Mouse (Mus musculus): ENCODE measurements at regions not wholly inside any gene's neighbourhood (a gene's known extent, or its start where the extent isn't known, plus 50 kb on each side); places are given as distances from the start of the nearest gene placed in this dataset.
"Not testable (repeated sequence)": the region's sequence is repeated elsewhere in the genome, so short reads cannot be mapped to it uniquely, and the experiment has no call there.

DNA sequence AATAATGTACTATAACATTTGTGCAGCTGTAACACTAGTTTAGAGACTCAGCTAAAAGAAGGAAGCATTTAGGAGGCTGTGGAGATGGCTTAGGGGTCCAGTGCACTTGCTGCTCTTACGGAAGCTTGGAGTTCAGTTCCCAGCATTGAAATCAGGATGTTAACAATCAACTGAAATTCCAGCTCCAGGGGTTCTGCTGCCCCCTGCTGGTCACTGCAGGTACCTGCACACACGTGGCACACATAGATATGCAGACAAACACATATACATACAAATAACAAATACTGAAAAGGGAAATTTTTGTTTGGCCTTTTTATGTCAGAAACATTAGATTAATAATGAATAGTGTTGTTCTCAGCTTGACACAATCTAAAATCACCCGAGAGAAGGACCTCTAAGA lies 322.5 kb downstream of the Ajap1 start:
- DNase-seq (ENCODE audit: low read depth, low spot score), result peak; percentile 53

DNA sequence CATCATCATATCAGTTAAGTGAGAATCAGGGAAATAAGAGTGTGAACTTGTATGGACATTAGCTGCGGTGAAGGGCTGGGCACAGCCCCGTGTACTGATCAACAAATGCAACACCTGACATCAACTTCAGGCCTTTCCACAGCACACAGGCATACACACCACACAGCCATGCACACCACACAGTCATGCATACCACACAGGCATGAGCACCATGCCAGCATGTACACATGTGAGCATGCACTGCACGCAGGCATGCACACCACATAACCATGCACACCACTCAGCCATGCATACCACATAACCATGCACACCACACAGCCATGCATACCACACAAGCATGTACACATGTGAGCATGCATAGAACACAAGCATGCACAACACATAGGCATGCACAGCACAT lies 325.0 kb downstream of the Ajap1 start:
- DNase-seq (ENCODE audit: low read depth, low spot score), result no peak

DNA sequence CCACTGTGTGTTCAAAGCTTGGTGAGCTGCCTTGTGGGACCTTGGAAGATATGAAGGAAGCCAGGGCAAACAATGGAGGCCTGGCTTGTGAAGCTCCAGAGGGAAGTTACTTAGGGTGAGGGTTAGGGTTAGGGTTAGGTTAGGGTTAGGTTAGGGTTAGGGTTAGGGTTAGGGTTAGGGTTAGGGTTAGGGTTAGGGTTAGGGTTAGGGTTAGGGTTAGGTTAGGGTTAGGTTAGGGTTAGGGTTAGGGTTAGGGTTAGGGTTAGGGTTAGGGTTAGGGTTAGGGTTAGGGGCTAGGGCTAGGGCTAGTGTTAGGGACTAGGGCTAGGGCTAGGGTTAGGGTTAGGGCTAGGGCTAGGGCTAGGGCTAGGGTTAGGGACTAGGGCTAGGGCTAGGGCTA lies 329.7 kb downstream of the Ajap1 start:
- not testable (repeated sequence) for DNase-seq (ENCODE audit: low read depth, low spot score)

DNA sequence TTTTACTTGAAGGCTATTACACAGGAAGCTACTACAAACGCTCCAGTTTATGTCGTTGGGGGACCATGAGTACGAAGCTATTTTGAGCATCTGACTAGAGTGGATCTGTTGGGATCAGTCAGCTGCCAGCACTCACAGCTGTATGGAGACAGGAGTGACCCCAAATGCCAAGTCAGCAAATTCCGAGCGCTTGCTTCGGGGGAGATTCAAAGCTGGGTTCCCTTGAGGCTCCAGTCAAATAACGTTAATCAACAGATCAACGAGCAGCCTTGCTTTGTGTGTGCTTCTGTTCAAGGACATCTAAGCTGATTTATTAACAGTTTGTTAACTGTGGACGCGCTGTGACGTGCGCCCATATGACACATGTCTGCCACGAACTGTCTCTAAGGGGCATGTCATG lies 349.5 kb downstream of the Ajap1 start:
- no peak for DNase-seq (ENCODE audit: low read depth, low spot score)

DNA sequence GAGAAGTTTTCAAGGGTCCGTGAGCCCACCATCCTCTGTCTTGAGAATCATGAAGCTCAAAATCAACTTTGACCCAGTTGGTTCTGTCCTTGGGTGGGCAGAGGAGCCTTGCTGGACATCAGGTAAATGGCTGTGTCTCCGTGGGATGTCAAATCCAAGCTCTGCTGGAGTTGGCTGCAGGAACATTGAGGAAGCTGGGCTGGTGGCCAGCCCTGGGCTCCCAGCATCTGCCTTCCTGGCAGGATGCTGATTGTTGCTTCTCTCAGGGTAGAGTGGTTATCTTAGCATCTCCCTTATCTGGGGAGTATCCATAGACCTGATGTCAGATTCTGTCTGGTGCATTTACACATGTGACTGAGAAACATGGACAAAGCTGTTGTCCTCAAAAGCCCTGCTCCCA lies 353.3 kb downstream of the Ajap1 start:
- DNase-seq (ENCODE audit: low read depth, low spot score), result no peak

DNA sequence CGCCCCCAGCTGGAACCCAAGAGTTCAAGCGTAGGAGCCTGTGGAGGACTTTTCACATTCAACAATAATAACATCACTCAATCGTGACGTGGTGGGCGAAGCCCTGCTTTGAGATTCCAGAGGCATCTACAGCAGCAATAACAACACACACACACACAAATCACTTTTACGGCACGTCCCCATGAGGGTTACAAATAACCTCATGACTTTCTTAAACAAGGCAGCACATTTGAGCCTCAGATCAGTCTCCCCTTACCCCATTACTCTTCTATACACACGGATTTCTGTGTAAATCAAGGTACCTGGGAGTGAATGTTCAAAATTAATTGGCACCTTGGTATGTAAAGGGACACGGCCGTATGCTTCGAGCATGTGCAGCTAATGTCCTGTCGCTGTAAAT lies 354.4 kb downstream of the Ajap1 start:
- no peak for DNase-seq (ENCODE audit: low read depth, low spot score)

DNA sequence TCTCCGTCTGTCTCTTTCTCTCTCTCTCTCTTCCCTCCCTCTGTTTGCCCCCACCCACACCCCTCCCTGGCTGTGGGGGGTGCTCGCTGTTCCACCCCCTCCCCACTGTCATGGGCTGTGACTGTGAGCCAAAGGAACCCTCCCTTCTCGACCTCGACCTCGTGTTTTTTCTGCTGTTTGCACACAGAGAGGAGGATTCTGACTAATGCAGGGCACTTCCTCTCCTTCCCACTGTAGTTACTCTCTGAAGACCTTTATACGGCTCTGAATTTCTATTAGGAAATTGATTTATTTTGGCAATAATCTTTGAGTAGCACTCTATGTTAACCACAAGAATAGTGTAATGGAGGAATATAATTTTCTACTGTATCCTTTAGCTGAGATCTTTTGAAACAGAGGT lies 362.1 kb downstream of the Ajap1 start:
- no peak for DNase-seq (ENCODE audit: low read depth, low spot score)

DNA sequence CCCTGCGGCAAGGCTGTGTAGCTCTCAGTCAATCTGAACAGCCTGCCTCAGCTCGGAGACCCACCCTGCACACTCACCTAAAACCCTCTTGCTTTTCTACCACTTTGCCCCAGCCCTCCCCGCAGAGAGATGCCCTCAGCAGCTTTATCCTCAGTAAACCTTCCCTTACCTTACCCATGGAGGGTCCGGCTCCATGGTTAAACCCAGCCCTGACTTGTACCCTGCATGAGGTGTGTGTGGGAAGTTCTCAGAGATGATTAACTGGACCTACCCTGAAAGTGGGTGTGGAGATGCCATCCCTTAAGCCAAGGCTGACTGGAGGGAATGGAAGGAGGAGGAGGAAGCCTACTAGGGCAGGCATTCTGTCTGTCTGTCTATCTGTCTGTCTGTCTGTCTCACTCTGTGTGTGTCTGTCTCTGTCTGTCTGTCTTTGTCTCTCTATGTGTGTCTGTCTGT lies 362.9 kb downstream of the Ajap1 start:
- no peak for DNase-seq (ENCODE audit: low read depth, low spot score)

DNA sequence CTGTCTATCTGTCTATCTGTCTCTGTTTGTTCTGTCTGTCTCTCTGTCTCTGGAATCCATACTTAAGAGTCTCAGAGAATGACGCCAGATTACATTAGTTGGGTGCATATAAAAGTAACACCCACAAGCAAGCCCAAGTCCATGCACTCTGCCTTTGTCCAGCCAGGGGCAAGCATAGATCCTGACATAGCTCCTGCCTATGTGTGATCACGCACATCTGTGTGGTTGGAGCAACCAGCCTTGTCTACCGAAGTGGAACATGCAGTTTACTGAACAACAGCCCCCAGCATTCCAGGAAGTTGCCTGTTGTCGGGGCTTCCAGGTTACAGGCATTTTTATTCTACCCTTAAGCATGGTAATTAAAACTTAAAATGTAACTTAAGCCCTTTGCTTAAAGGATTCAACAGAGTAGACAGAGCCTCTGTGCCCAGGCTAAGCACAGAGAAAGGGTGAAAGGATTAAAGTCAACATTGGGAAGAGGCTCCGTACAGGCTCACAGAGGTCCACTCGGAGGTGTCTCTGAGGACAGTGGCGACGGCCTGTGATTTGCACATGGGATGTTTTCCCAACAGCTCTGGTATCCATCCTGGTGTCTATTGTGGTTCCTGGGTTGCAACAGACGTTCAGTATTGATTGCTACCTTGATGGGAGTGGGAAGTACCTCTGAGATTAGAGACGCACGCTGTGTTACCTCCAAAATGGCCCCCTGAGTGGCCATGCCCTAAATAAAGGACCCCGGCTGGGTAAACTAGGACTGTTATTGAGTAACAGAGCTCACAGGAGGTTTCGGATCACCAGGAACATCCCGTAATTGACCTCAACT lies 363.6 kb downstream of the Ajap1 start:
- DNase-seq (ENCODE audit: low read depth, low spot score), result no peak

DNA sequence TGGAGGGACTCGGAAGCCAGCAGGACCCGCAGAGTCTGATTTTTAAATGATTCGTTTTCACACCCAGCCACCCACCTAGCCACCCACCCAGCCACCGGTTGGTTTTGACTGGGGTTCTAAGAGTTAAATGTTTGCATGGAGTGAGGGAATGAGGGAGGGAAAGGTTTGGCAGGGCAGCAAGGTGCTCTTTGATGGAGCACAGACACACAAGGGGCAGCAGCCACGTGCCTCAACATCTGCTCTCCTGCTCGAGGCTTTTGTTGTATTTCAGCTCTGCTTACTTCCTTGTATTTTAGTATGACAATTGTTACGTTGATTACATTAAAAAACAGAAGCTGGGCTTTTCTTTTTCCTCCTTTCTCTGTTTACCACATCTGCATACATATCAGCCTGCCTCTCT lies 367.6 kb downstream of the Ajap1 start:
- peak; percentile 14 for DNase-seq (ENCODE audit: low read depth, low spot score)

DNA sequence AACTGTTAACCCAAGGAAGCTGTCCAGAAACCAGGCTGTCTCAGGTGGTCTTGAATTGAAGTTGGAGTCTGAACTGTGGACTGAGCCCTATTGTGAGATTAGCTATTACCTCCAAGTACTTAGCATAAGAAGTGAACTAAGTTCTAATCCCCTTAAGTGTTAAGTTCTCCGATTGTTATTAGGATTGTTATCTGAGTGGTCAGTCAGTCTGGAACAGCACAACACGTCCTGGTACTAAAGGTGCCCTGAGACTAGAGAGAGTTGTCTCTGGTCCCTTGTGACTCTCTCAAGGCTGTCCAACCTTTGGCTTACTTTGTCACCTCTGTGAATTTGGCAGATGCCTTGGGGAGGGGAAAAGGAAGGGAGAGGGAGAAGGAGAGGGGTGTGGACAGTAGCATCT lies 369.0 kb downstream of the Ajap1 start:
- no peak for DNase-seq (ENCODE audit: low read depth, low spot score)

DNA sequence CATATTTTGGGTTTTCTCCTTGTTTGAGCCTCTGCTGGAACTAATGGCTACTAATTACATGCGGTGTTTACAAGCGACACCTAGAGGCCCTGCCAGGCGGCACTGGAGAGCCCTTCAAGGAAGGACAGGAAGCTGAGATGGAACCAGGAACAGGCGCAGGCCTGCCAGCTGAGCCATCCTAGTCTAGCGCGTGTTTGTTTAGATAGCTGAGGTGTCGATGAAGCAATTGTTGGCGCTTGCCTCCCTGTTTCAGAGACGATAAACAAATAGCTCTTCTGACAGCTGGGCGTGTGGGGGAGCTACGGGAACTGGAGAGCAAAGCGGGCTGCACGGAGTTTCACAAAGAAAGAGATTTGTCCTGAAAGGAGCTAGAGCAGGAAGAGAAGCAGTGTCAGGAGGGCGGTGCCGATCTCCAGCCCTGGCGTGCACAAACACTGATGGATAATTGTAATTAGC lies 372.3 kb downstream of the Ajap1 start:
- peak; percentile 52 for DNase-seq (ENCODE audit: low read depth, low spot score)

DNA sequence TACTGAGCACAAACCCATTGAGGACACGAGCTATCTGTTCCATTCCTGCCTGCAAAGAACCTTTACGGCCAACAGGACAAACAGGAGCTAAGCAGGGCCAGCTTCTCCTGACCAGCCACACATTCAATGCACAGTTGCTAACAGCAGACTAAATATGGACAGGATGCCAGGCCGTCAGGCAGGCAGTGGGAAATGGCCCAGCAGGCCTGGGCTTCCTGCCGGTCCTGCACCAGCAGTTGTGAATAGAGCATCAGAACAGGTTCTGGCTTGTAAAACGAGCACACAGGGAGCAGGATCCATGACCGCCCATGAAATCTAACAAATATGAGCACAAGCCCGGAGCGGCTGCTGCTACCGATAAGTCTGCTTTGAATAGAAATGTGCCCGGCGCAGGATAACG lies 384.0 kb downstream of the Ajap1 start:
- DNase-seq (ENCODE audit: low read depth, low spot score), result no peak

DNA sequence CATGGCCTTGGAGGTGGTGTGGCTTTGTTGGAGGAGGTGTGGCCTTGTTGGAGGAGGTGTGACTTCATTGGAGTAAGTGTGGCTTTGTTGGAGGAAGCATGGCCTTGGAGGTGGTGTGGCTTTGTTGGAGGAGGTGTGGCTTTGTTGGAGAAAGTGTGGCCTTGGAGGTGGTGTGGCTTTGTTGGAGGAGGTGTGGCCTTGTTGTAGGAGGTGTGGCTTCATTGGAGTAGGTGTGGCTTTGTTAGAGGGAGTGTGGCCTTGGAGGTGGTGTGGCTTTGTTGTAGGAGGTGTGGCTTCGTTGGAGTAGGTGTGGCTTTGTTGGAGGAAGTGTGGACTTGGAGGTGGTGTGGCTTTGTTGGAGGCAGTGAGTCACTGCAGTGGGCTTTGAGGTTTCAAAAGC lies 385.0 kb downstream of the Ajap1 start:
- peak; percentile 85 for DNase-seq (ENCODE audit: low read depth, low spot score)

DNA sequence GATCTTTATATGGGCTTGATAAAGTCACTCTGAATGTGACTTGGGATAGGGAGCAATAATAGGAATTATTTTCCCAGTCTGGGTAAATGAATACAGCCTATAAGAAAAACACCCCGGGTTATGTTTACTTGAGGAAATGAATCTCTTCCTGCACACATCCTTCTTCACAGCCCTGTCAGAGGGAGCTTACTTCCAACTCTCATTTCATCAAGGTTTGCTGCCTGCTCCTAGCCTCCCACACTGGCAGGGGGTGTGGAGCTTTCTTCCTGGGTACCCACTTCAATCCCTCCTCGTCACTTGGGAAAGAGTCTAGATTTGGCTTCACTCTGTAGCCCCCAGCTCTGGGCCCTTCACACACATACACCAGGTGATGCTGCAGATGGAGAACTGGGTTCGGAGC lies 389.5 kb downstream of the Ajap1 start:
- DNase-seq (ENCODE audit: low read depth, low spot score), result no peak

DNA sequence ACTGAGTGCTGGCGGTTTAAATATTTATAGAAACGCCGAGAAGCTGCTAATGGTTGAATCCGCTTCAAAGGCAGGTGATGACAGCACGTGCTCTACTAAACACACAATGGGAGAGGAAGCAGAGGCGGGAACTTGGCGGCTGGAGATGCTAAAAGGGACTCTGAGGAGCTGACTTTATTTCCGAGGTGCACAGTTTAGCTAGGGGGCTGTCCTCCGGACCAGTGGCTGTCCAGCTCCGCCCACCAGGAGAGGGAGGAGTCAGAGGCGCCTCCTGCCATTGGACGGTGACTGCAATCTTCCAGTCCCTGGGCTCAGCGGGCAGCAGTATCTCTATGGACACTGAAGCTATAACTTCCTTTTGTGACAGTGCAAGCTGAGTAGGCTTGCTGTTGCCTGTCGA lies 400.4 kb downstream of the Ajap1 start:
- DNase-seq (ENCODE audit: low read depth, low spot score), result peak; percentile 55

DNA sequence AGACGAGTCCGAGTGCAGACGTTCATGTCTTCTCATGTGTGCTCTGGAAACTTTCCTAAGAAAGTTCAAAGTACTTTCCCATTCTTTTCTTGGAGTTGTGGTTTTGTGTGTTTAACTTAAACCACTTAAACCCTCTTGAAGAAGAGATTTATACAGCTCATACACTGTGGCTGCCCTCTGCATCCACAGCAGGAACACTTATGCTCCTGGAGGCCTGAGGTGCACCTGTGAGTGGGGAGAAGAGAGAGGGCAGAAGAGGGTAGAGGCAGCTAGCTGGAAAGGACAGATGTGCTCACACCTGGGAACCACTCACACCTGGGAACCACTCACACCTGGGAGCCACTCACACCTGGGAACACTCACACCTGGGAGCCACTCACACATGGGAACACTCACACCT lies 408.0 kb downstream of the Ajap1 start:
- no peak for DNase-seq (ENCODE audit: low read depth, low spot score)

DNA sequence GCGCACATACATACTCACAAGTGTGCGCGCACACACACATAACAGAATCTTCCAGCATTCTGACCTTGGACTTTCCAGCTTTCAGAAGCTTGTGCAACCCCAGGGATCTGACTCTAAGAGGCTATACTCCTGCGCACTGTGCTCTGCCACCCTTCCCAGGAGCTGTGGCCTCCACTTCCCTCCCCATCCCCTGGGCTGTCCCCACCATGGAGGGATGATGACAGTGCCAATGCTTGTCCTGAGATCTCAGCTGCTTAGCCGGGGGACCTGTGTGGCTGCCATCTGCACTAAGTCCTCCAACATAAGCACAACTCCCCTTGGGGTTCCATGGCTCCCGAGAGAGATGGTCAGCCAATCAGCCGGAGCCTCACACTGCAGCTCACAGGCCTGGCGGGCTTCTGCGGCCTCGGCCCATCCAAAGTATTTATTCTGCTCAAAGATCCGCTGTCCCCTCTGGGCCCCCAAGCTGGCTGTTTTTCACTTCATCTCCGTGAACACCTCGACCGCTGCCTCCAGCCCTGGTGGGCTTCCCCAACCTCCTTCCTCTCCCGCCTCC lies 412.3 kb downstream of the Ajap1 start:
- DNase-seq (ENCODE audit: low read depth, low spot score), result no peak

DNA sequence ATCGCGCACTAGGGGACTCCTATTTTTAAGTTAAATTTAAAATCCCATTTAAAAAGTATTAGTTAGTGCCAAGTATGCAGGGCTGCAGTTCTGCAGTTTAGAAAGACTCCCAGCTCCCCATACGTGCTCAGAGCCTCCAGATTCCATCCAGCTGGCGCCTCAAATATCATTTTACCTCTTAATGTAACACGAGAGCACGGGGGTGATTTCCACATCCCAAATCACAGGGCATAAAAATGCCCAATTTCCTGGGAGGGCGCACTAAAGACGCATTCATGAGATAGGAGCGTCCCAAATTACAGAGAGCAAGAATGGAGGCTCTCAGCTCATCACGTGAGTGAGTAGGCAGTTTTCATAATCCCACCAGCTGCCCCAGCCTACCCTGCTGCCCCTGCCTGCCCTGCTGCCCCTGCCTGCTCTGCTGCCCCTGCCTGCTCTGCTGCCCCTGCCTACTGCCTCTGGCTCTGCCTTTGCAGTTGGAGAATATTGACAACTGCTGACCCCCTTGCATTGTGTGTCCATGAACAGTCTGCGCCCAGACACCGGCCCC lies 414.1 kb downstream of the Ajap1 start:
- DNase-seq (ENCODE audit: low read depth, low spot score), result no peak

DNA sequence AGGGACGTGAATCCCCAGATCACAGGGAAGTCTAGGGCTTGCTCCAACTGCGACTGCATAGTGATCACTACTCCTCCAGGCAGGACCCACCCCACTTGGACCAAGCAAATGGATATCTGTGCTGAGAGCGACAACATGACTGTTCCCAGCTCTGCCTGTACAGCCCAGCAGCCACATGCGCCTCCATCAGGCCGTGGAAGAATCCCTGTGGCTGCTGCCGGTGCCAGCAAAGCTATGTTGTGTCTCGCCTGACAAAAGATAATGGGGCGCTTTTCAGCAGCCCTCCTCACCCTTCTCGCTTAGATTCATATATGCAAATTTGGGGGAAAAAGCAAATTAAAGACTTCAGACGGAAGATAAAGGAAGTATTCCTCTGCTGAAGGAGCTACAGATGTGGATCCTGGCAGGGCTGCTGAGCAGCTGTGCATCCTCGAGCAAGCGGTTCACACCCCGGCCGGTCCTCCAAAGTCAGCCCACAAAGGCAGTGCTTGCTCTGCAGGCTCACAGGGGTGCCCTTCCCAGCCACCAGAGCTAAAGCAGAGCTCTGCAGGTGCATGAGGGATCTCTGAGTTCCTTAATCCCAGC lies 418.5 kb downstream of the Ajap1 start:
- DNase-seq (ENCODE audit: low read depth, low spot score), result no peak

DNA sequence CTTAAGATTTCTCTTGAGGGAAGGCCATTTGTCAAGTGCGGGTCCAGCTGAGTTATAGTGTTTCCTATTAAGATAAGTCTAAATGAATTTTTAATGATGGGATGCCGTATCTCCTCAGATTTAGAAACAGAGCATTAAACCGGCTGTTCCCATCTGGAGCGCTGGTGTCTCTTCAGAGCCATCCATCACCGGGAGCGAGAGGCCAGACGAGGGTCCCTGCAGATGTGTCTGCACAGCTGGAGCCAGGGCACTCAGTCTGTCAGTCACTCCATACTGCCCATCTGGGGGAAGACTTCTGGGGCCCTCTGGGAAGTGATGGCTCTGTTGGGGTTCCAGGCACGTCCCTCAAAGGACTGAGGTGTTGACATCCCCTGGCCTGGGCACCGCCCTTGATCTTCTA lies 419.2 kb downstream of the Ajap1 start:
- DNase-seq (ENCODE audit: low read depth, low spot score), result no peak

DNA sequence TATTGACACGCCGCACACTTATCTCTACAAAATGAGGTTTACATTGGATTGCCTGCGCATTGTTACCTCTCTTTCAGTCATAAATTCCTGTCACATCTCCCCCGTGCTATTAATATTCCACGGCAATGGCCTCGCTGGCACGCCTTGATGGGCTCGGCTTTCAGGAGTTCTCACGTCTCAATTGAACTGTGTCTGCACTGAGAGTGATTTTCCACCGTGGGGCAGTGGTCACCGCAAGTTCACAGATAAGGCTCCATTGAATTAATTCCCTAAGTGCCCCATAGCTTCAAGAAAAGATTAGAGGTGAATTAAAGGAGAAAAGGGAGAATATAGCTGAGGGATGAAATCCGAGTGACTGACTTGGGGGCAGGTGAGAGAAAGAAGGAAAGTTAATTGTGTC lies 424.5 kb downstream of the Ajap1 start:
- no peak for DNase-seq (ENCODE audit: low read depth, low spot score)

DNA sequence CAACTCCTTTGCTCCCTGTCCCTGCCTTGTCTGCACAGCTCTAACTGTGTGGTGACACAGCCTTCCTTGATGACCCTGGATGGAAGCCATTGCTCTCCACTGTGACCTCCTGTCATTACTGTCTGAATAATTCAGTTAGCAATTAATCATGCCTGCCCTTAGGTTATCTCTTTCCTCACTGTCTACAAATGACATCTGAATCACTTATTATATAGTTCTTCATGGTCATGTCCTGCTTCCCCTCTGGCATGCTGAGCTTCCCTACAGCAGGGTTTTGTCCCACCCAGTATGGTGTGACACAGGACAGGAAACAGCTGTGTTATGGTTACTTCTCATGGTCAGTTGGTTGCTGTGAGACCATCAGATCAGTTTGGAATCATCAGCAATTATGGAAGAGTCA lies 458.9 kb downstream of the Ajap1 start:
- no peak for DNase-seq (ENCODE audit: low read depth, low spot score)

All from R1 (cell line).